Mouse (Mus musculus) heart, adult 2 months (tissue): ENCODE measurements around the gene Fam193b.

Experiments
- CTCF ChIP-seq: fragments of 200-600 bp; IDR thresholded peaks from 2 replicates; pipeline ENCODE4 v1.8.1; 2022; ENCODE audit warnings: antibody characterized with exemption, mild to moderate bottlenecking, moderate library complexity
- EP300 ChIP-seq: fragments of 200-500 bp; IDR thresholded peaks from 2 replicates; pipeline ENCODE4 v1.6.1; 2011; ENCODE audit warnings: low read depth, low read length, control low read depth; ENCODE audit not compliant: insufficient read depth
- POLR2A ChIP-seq: fragments of 200-500 bp; IDR thresholded peaks from 2 replicates; pipeline ENCODE4 v1.6.1; 2011; ENCODE audit warnings: mild to moderate bottlenecking, low read depth, low read length, control low read depth; ENCODE audit not compliant: insufficient read depth

GRCm38 (mm10) chr13:55500575-55500974 lies 70.3 kb downstream of the Fam193b start:
- TF ChIP-seq POLR2A, result no peak
- no peak for TF ChIP-seq CTCF
- no peak for TF ChIP-seq EP300
